ENCODE assay signal across 18 mouse cellular contexts in the genomic region with DNA sequence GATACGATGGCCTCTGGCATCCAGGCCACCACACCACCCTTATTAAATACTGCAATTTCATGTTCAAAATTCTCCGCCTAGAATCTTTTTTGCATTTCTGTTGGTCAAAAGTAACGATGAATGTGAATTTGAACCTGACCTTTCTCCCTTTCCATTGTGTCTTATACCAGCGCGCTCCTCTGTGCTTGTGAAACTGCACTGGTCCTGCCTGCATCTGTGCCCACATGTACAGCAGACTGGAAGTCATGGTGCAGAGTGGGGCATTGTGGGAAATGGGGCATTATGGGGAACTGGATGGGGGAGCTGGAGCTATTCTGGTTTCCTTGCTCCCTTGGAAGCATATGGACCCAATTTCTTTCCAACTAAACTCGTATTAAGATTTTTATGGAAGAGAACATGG.
"Had no signal": no experiment of that assay in that cellular context is flagged by ENCODE, and none has a peak within 500 bp of the region (broad histone marks: within the 10 kb centered on the region; RNA-seq: fewer than 3 reads in every experiment).

No protein-coding gene starts in this region.

- H3K36me3 ChIP-seq: limb, embryonic 12.5 days; limb, embryonic 15.5 days; neural tube, embryonic 12.5 days; stomach, embryonic 15.5 days had no signal

- H3K4me3 ChIP-seq: limb, embryonic 12.5 days; limb, embryonic 15.5 days; neural tube, embryonic 12.5 days; stomach, embryonic 15.5 days had no signal

- H3K9me3 ChIP-seq: limb, embryonic 12.5 days; limb, embryonic 15.5 days; neural tube, embryonic 12.5 days; stomach, embryonic 15.5 days had no signal

- H3K9ac ChIP-seq: limb, embryonic 12.5 days; limb, embryonic 15.5 days; liver, embryonic 14.5 days; liver, postnatal 0 days; lung, embryonic 14.5 days; neural tube, embryonic 12.5 days; stomach, embryonic 15.5 days had no signal

- H3K4me2 ChIP-seq: limb, embryonic 12.5 days; limb, embryonic 15.5 days; liver, embryonic 11.5 days; lung, embryonic 14.5 days; neural tube, embryonic 12.5 days; stomach, embryonic 15.5 days had no signal

- DNase-seq: kidney, adult 18-20 months; kidney, adult 9 months; kidney, postnatal 14 days; kidney, postnatal 4 days; left cerebral cortex, postnatal 4 days; liver, postnatal 0 days; lung, embryonic 14.5 days; right cerebral cortex, postnatal 25 days; spleen, adult 18-20 months; thymus, postnatal 36 days had no signal

- H3K4me1 ChIP-seq: limb, embryonic 12.5 days; neural tube, embryonic 12.5 days; stomach, embryonic 15.5 days had no signal

- H3K27ac ChIP-seq: limb, embryonic 12.5 days; limb, embryonic 15.5 days; liver, embryonic 14.5 days; macrophage; neural tube, embryonic 12.5 days; stomach, embryonic 15.5 days had no signal

- ATAC-seq: liver, postnatal 0 days; lung, postnatal 0 days had no signal

- H3K27me3 ChIP-seq: limb, embryonic 12.5 days; limb, embryonic 15.5 days; neural tube, embryonic 12.5 days; stomach, embryonic 15.5 days had no signal
